Mouse (Mus musculus): Measurements from ENCODE around the gene Cylc1. TPM values are rescaled to one million over a fixed set of nuclear protein-coding genes. Genes with fewer than 3 reads are reported as not detected.

Gene Cylc1
- polyA plus RNA-seq (2015; fragmentation: Nextera tagmentation; extraction: Ambion mirVana) = not detected in 2 replicates

- H3K4me1 ChIP-seq (replicated peaks) = no peaks in the 10 kb centered on the region
- no peak for ATAC-seq (ENCODE audit: low FRiP score)
- H3K27ac ChIP-seq = no peak within 1 kb of the TSS
- no peaks in the 10 kb centered on the region for H3K36me3 ChIP-seq
- no peaks in the 10 kb centered on the region for H3K9me3 ChIP-seq
- no peaks in the 10 kb centered on the region for H3K27me3 ChIP-seq
- H3K9ac ChIP-seq = no peak within 1 kb of the TSS
- H3K4me3 ChIP-seq = no peak within 1 kb of the TSS
- H3K4me2 ChIP-seq = no peak within 1 kb of the TSS
These were observed at the start of gene Cylc1 for GRCm38 (mm10) chrX:111110118-111110517. Cylc1 (plus strand) TSS chrX:111110418.

GRCm38 (mm10) chrX:111078680-111079079 lies 31.5 kb upstream of the Cylc1 start:
- H3K27me3 ChIP-seq = no peaks in the 10 kb centered on the region
- H3K4me2 ChIP-seq = no peak overlapping the region
- no peak overlapping the region for H3K9ac ChIP-seq
- H3K9me3 ChIP-seq = no peaks in the 10 kb centered on the region
- H3K4me3 ChIP-seq = no peak overlapping the region
- H3K36me3 ChIP-seq = no peaks in the 10 kb centered on the region
- no peaks in the 10 kb centered on the region for H3K4me1 ChIP-seq (replicated peaks)
- no peak for ATAC-seq (ENCODE audit: low FRiP score)
- H3K27ac ChIP-seq = no peak overlapping the region
- WGBS = 87% methylated on average over 8 of the region's 8 CpGs

GRCm38 (mm10) chrX:111168040-111168439 lies 57.8 kb downstream of the Cylc1 start, which contains the start of gene Gm10112:
Gm10112 (plus strand) TSS chrX:111168340.
- Histone ChIP-seq H3K4me1 (replicated peaks) (no peaks in the 10 kb centered on the region), H3K9ac (no peak within 1 kb of the TSS), H3K36me3 (no peaks in the 10 kb centered on the region), H3K27ac (no peak within 1 kb of the TSS), H3K9me3 (no peaks in the 10 kb centered on the region), H3K4me2 (no peak within 1 kb of the TSS), H3K27me3 (no peaks in the 10 kb centered on the region), H3K4me3 (no peak within 1 kb of the TSS)
- ATAC-seq (ENCODE audit: low FRiP score) = no peak
- WGBS = 88% methylated on average over 3 of the region's 3 CpGs

Other genes starting within 250 kb of the Cylc1 start
- gene Gm10112, start 57.9 kb downstream of the Cylc1 start, polyA plus RNA-seq (2015; fragmentation: Nextera tagmentation; extraction: Ambion mirVana) = not detected in 2 replicates